Mouse (Mus musculus) retina, embryonic 14.5 days (tissue): Measurements from ENCODE around the gene Slc44a5.
A peak's percentile ranks its signal among the peaks of the same experiment; 100 is the strongest.
"Not testable (repeated sequence)": the region's sequence is repeated elsewhere in the genome, so short reads cannot be mapped to it uniquely, and the experiment has no call there.

Source experiments
- DNase-seq: peaks from one replicate; pipeline ENCODE4 v3.0.0-alpha.2; 2015; ENCODE audit warnings: low spot score

The Slc44a5 gene

GRCm38 (mm10) chr3:153969451-153969850 lies 3.8 kb upstream of the Slc44a5 start:
- DNase-seq: no peak

- peak; percentile 11 for DNase-seq
These were observed 919 bp downstream of the Slc44a5 start for GRCm38 (mm10) chr3:153973949-153974760.

GRCm38 (mm10) chr3:153975060-153975459 lies 1.8 kb downstream of the Slc44a5 start:
- DNase-seq: peak; percentile 18

- no peak for DNase-seq
These were observed 2.6 kb downstream of the Slc44a5 start for GRCm38 (mm10) chr3:153975791-153976190.

GRCm38 (mm10) chr3:153980611-153981010 lies 7.4 kb downstream of the Slc44a5 start:
- DNase-seq: no peak

- DNase-seq: peak; percentile 74
These were observed 11.4 kb downstream of the Slc44a5 start for GRCm38 (mm10) chr3:153984428-153985340.

GRCm38 (mm10) chr3:153999797-154000528 lies 26.7 kb downstream of the Slc44a5 start:
- no peak for DNase-seq

- DNase-seq: no peak
These were observed 28.1 kb downstream of the Slc44a5 start for GRCm38 (mm10) chr3:154001348-154001747.

- no peak for DNase-seq
These were observed 73.6 kb downstream of the Slc44a5 start for GRCm38 (mm10) chr3:154046876-154047275.

GRCm38 (mm10) chr3:154053331-154053730 lies 80.1 kb downstream of the Slc44a5 start:
- DNase-seq: no peak

GRCm38 (mm10) chr3:154057464-154057863 lies 84.2 kb downstream of the Slc44a5 start:
- DNase-seq: no peak

GRCm38 (mm10) chr3:154058200-154058599 lies 85.0 kb downstream of the Slc44a5 start:
- no peak for DNase-seq

GRCm38 (mm10) chr3:154071989-154072388 lies 98.8 kb downstream of the Slc44a5 start:
- not testable (repeated sequence) for DNase-seq

- no peak for DNase-seq
These were observed 102.5 kb downstream of the Slc44a5 start for GRCm38 (mm10) chr3:154075749-154076148.

- peak; percentile 54 for DNase-seq
These were observed 108.5 kb downstream of the Slc44a5 start for GRCm38 (mm10) chr3:154081687-154082086.

- DNase-seq: peak; percentile 27
These were observed 109.0 kb downstream of the Slc44a5 start for GRCm38 (mm10) chr3:154082241-154082640.

GRCm38 (mm10) chr3:154082961-154083360 lies 109.7 kb downstream of the Slc44a5 start:
- no peak for DNase-seq

GRCm38 (mm10) chr3:154089996-154090395 lies 116.8 kb downstream of the Slc44a5 start:
- DNase-seq: no peak

- DNase-seq: peak; percentile 54
These were observed 118.5 kb downstream of the Slc44a5 start for GRCm38 (mm10) chr3:154091468-154092338.

- DNase-seq: peak; percentile 23
These were observed 119.2 kb downstream of the Slc44a5 start for GRCm38 (mm10) chr3:154092466-154092865.

- no peak for DNase-seq
These were observed 120.6 kb downstream of the Slc44a5 start for GRCm38 (mm10) chr3:154093745-154094322.
